Mouse (Mus musculus): ENCODE measurements at regions not wholly inside any gene's neighbourhood (a gene's known extent, or its start where the extent isn't known, plus 50 kb on each side); places are given as distances from the start of the nearest gene placed in this dataset.

DNA sequence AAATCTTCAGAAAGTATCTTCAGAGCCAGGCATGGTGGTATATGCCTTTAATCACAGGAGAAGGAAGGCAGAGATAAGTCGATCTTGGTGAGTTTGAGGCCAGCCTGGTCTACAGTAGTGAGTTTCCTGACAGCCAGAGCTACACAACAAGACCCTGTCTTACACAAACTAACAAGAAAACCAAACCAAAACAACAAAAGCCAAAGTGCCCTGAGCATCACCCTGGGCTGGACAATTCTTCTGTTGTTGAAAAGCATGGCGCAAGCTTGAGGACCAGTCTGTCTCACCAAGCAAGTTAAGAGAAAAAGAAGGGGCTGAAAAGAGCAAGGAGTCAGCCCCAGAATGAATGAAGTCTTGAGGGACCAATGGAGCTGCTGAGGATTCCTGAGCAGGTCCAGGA is 473.4 kb downstream of the Ttll7 start:
- no peaks in the 10 kb centered on the region for H3K9me3 ChIP-seq (ENCODE audit: control insufficient read depth, low read length)
- no peak overlapping the region for H3K27ac ChIP-seq (replicated peaks in 1 of 2; ENCODE audit: control insufficient read depth in 1 of 2, insufficient read depth in 1 of 2, low read depth in 2 of 2, low read length in 2 of 2)
- H3K4me1 ChIP-seq (ENCODE audit: control insufficient read depth in 2 of 2, insufficient read depth in 2 of 2, low read length in 2 of 2): no peaks in the 10 kb centered on the region
- WGBS: 86% methylated on average over 2 of the region's 2 CpGs
- H3K36me3 ChIP-seq (ENCODE audit: control insufficient read depth, insufficient read depth, low read length): no peaks in the 10 kb centered on the region
- H3K4me2 ChIP-seq (ENCODE audit: low read length): no peak overlapping the region
- no peak overlapping the region for H3K9ac ChIP-seq (ENCODE audit: low read length)
- H3K4me3 ChIP-seq (ENCODE audit: control insufficient read depth in 1 of 2, insufficient read depth in 1 of 2, low read depth in 1 of 2, low read length in 2 of 2): no peak overlapping the region
- no peaks in the 10 kb centered on the region for H3K27me3 ChIP-seq (ENCODE audit: control insufficient read depth, insufficient read depth, low read length)
- no peak for ATAC-seq (ENCODE audit: insufficient number of reproducible peaks, insufficient read depth, low FRiP score, low read depth)

DNA sequence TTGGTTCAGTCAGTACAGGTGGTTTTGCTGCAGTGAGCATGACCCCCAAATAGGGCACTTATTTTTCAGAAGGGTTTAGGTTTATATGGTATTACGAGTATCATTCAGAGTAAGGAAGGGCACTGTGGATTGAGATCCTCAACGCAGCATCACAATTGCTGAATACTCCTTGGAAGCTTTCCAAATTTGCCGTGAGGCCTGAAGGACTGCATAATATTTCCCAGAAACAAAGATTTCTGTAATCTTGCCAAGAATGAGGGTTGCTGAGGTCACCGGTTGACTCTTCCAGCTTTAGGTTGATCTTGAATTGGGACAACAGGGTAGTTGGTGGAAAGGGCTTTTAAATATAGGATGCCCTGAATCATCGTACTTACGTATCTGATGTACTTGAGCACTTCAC is 482.1 kb downstream of the Ttll7 start:
- Histone ChIP-seq H3K27me3 (ENCODE audit: control insufficient read depth, insufficient read depth, low read length) (no peaks in the 10 kb centered on the region), H3K9ac (ENCODE audit: low read length) (no peak overlapping the region), H3K4me1 (ENCODE audit: control insufficient read depth in 2 of 2, insufficient read depth in 2 of 2, low read length in 2 of 2) (no peaks in the 10 kb centered on the region), H3K27ac (replicated peaks in 1 of 2; ENCODE audit: control insufficient read depth in 1 of 2, insufficient read depth in 1 of 2, low read depth in 2 of 2, low read length in 2 of 2) (no peak overlapping the region), H3K36me3 (ENCODE audit: control insufficient read depth, insufficient read depth, low read length) (no peaks in the 10 kb centered on the region), H3K9me3 (ENCODE audit: control insufficient read depth, low read length) (no peaks in the 10 kb centered on the region), H3K4me3 (ENCODE audit: control insufficient read depth in 1 of 2, insufficient read depth in 1 of 2, low read depth in 1 of 2, low read length in 2 of 2) (no peak overlapping the region), H3K4me2 (ENCODE audit: low read length) (no peak overlapping the region)
- 62% methylated on average over 6 of the region's 6 CpGs for WGBS
- no peak for ATAC-seq (ENCODE audit: insufficient number of reproducible peaks, insufficient read depth, low FRiP score, low read depth)

DNA sequence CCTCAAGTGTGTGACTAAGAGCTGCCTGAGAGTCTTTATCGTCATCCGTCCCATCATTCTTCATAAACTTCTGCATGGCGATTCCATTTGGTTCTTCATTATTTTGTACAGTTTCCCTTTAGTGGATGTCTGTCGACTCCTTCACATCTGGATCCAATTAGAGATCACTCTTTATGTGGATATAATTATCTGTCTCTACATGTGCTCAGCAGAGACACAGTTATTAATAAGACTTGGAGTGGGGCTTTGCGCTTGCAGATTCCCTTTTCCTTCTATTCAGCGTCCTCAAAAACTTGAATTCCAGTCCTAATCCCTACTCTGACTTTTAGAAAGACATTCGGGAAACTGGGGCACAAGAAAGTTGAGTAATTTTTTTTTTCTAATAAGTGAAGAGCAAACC is 483.1 kb downstream of the Ttll7 start:
- Histone ChIP-seq H3K4me3 (ENCODE audit: control insufficient read depth in 1 of 2, insufficient read depth in 1 of 2, low read depth in 1 of 2, low read length in 2 of 2) (no peak overlapping the region), H3K9ac (ENCODE audit: low read length) (no peak overlapping the region), H3K36me3 (ENCODE audit: control insufficient read depth, insufficient read depth, low read length) (no peaks in the 10 kb centered on the region), H3K9me3 (ENCODE audit: control insufficient read depth, low read length) (no peaks in the 10 kb centered on the region), H3K4me1 (ENCODE audit: control insufficient read depth in 2 of 2, insufficient read depth in 2 of 2, low read length in 2 of 2) (no peaks in the 10 kb centered on the region), H3K4me2 (ENCODE audit: low read length) (no peak overlapping the region), H3K27ac (replicated peaks in 1 of 2; ENCODE audit: control insufficient read depth in 1 of 2, insufficient read depth in 1 of 2, low read depth in 2 of 2, low read length in 2 of 2) (no peak overlapping the region), H3K27me3 (ENCODE audit: control insufficient read depth, insufficient read depth, low read length) (no peaks in the 10 kb centered on the region)
- ATAC-seq (ENCODE audit: insufficient number of reproducible peaks, insufficient read depth, low FRiP score, low read depth): no peak
- 76% methylated on average over 7 of the region's 7 CpGs for WGBS

DNA sequence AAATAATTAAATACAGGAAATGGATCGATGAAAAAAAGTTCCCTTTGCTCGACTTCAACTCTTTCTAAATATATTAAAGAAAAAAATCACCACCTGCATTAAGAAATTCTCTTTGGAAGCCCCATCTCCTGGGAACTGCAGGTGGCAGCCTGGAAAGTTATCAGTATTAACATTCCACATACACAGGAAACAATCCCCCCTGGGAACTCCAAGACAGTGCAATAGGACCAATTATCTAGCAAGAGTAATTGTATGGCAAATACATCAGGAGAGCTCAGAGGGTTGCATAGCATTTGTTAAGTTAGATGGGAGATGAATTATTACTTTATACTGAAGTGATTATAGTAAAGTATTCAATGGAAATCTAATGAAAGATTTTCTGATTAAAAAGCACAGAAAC is 487.3 kb downstream of the Ttll7 start:
- no peak for ATAC-seq (ENCODE audit: insufficient number of reproducible peaks, insufficient read depth, low FRiP score, low read depth)
- Histone ChIP-seq H3K9me3 (ENCODE audit: control insufficient read depth, low read length) (no peaks in the 10 kb centered on the region), H3K4me2 (ENCODE audit: low read length) (no peak overlapping the region), H3K4me3 (ENCODE audit: control insufficient read depth in 1 of 2, insufficient read depth in 1 of 2, low read depth in 1 of 2, low read length in 2 of 2) (no peak overlapping the region), H3K27me3 (ENCODE audit: control insufficient read depth, insufficient read depth, low read length) (no peaks in the 10 kb centered on the region), H3K4me1 (ENCODE audit: control insufficient read depth in 2 of 2, insufficient read depth in 2 of 2, low read length in 2 of 2) (peaks cover 0 to 5% of the 10 kb centered on the region in 2 experiments; a peak in 1 of 4 replicates), H3K36me3 (ENCODE audit: control insufficient read depth, insufficient read depth, low read length) (no peaks in the 10 kb centered on the region), H3K27ac (replicated peaks in 1 of 2; ENCODE audit: control insufficient read depth in 1 of 2, insufficient read depth in 1 of 2, low read depth in 2 of 2, low read length in 2 of 2) (no peak overlapping the region), H3K9ac (ENCODE audit: low read length) (no peak overlapping the region)
- WGBS: 74% methylated on average over 2 of the region's 2 CpGs

DNA sequence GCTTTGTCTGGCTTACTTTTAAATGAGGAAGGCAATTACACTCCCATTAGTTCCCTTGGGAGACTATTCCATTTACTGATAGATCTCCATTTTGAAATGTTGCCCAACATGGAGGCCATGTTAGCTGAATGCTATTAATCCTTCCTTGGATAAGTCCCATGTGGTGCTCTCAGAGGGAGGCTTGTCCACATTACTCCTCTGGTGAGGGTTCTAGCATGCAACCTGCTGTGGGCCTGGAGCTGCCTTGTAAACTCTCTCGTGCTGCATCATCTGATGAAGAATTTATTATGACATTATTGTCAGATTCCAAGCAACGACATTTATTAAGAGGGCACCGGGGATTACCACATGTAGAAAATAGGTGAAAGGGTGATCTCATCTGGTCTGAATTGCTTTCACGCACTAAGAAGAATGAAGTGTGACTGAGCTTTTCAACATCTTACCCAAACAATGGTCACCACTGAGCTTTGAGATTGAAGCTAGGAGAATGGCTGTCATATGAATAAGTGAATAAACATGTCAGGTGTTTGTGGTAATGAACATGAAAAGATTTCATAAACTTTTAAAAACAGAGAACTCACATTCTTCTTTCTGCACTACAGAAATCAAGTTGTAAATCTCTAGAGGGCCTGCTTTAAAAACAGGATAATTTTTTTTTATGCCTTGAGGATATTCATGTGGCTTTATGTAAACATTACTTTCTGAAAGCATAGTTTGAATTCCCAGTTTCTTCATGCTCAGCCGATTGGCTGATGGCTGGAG is 495.3 kb downstream of the Ttll7 start:
- no peaks in the 10 kb centered on the region for H3K36me3 ChIP-seq (ENCODE audit: control insufficient read depth, insufficient read depth, low read length)
- no peak overlapping the region for H3K27ac ChIP-seq (replicated peaks in 1 of 2; ENCODE audit: control insufficient read depth in 1 of 2, insufficient read depth in 1 of 2, low read depth in 2 of 2, low read length in 2 of 2)
- no peak for ATAC-seq (ENCODE audit: insufficient number of reproducible peaks, insufficient read depth, low FRiP score, low read depth)
- no peak overlapping the region for H3K4me3 ChIP-seq (ENCODE audit: control insufficient read depth in 1 of 2, insufficient read depth in 1 of 2, low read depth in 1 of 2, low read length in 2 of 2)
- no peaks in the 10 kb centered on the region for H3K27me3 ChIP-seq (ENCODE audit: control insufficient read depth, insufficient read depth, low read length)
- H3K4me1 ChIP-seq (ENCODE audit: control insufficient read depth in 2 of 2, insufficient read depth in 2 of 2, low read length in 2 of 2): peaks cover 0 to 5% of the 10 kb centered on the region in 2 experiments; a peak in 1 of 4 replicates
- H3K4me2 ChIP-seq (ENCODE audit: low read length): no peak overlapping the region
- H3K9ac ChIP-seq (ENCODE audit: low read length): no peak overlapping the region
- H3K9me3 ChIP-seq (ENCODE audit: control insufficient read depth, low read length): 0 out of 2 replicates have a peak, but pooled peaks cover 2% of the 10 kb centered on the region
- 65% methylated on average over 5 of the region's 5 CpGs for WGBS

DNA sequence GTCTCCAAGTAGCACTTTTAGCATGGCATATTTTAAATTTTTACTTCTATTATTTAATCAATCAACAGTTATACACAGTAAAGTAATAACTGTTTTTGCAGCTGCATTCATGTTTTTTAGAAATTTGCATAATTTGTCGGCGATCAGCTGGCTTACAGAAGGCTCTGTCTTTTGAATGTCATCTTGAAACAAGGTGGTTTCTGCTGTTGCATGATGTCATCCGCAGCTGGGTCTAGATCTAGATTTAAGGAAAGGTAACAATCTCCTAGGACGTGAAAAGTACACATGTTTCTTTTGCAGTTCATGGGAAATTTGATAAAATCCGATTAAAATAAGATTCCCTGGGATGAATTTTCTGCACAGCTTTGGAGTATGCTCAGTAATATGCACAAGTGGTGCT is 534.9 kb downstream of the Ttll7 start:
- WGBS: 77% methylated on average over 5 of the region's 5 CpGs
- no peaks in the 10 kb centered on the region for H3K27me3 ChIP-seq (ENCODE audit: control insufficient read depth, insufficient read depth, low read length)

DNA sequence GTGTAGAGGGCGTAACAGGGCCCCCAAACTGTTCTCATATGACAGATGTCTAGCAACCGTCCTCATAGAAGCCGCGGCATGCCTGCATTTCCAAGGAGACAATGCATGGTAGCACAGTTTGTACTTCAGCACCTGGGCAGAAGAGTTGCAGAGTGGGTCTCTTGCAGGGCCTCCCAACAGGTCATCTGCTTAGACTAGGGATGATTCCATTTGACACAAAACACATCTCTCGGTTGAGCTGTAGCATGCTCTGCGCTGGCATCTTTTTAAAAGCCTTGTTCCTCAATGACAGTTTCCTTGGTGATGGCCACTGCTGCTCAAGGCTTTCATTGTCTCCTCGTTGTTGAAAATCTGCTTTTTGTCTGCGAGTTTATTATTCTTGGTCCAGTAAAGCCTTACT is 546.1 kb downstream of the Ttll7 start:
- H3K4me1 ChIP-seq (ENCODE audit: control insufficient read depth in 2 of 2, insufficient read depth in 2 of 2, low read length in 2 of 2): no peaks in the 10 kb centered on the region
- no peak overlapping the region for H3K4me3 ChIP-seq (ENCODE audit: control insufficient read depth in 1 of 2, insufficient read depth in 1 of 2, low read depth in 1 of 2, low read length in 2 of 2)
- H3K4me2 ChIP-seq (ENCODE audit: low read length): no peak overlapping the region
- H3K9me3 ChIP-seq (ENCODE audit: control insufficient read depth, low read length): no peaks in the 10 kb centered on the region
- H3K27ac ChIP-seq (replicated peaks in 1 of 2; ENCODE audit: control insufficient read depth in 1 of 2, insufficient read depth in 1 of 2, low read depth in 2 of 2, low read length in 2 of 2): no peak overlapping the region
- no peaks in the 10 kb centered on the region for H3K36me3 ChIP-seq (ENCODE audit: control insufficient read depth, insufficient read depth, low read length)
- no peak for ATAC-seq (ENCODE audit: insufficient number of reproducible peaks, insufficient read depth, low FRiP score, low read depth)
- no peak overlapping the region for H3K9ac ChIP-seq (ENCODE audit: low read length)
- H3K27me3 ChIP-seq (ENCODE audit: control insufficient read depth, insufficient read depth, low read length): no peaks in the 10 kb centered on the region
- 83% methylated on average over 8 of the region's 8 CpGs for WGBS

More for the DNA sequence above, 534.9 kb downstream of the Ttll7 start:
- no peaks in the 10 kb centered on the region for H3K36me3 ChIP-seq (ENCODE audit: control insufficient read depth, insufficient read depth, low read length)
- no peak overlapping the region for H3K4me2 ChIP-seq (ENCODE audit: low read length)
- no peak overlapping the region for H3K27ac ChIP-seq (replicated peaks in 1 of 2; ENCODE audit: control insufficient read depth in 1 of 2, insufficient read depth in 1 of 2, low read depth in 2 of 2, low read length in 2 of 2)
- H3K4me3 ChIP-seq (ENCODE audit: control insufficient read depth in 1 of 2, insufficient read depth in 1 of 2, low read depth in 1 of 2, low read length in 2 of 2): no peak overlapping the region
- no peak for ATAC-seq (ENCODE audit: insufficient number of reproducible peaks, insufficient read depth, low FRiP score, low read depth)
- H3K9ac ChIP-seq (ENCODE audit: low read length): no peak overlapping the region
- no peaks in the 10 kb centered on the region for H3K9me3 ChIP-seq (ENCODE audit: control insufficient read depth, low read length)
- H3K4me1 ChIP-seq (ENCODE audit: control insufficient read depth in 2 of 2, insufficient read depth in 2 of 2, low read length in 2 of 2): no peaks in the 10 kb centered on the region

DNA sequence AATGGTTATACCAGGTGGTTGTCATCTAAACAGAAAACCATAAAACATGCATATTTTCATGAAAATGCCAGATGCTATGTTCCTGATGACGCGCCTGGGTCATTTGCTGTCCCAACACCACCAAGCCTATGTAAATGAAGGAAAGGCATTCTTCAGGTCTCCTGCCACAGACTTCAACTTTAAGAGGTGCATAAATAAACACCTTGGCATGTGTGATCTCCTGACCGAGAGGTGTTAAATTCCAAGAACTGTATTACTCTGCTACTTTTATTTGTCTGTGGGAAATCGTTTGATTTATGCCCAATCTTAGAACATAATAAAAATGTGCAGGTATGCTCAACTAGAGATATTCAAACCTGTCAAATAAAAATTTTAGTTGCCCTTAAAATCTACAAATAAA is 560.1 kb downstream of the Ttll7 start:
- Histone ChIP-seq H3K9me3 (ENCODE audit: control insufficient read depth, low read length) (no peaks in the 10 kb centered on the region), H3K27me3 (ENCODE audit: control insufficient read depth, insufficient read depth, low read length) (no peaks in the 10 kb centered on the region), H3K4me3 (ENCODE audit: control insufficient read depth in 1 of 2, insufficient read depth in 1 of 2, low read depth in 1 of 2, low read length in 2 of 2) (no peak overlapping the region), H3K4me1 (ENCODE audit: control insufficient read depth in 2 of 2, insufficient read depth in 2 of 2, low read length in 2 of 2) (no peaks in the 10 kb centered on the region), H3K36me3 (ENCODE audit: control insufficient read depth, insufficient read depth, low read length) (no peaks in the 10 kb centered on the region), H3K4me2 (ENCODE audit: low read length) (no peak overlapping the region), H3K9ac (ENCODE audit: low read length) (no peak overlapping the region), H3K27ac (replicated peaks in 1 of 2; ENCODE audit: control insufficient read depth in 1 of 2, insufficient read depth in 1 of 2, low read depth in 2 of 2, low read length in 2 of 2) (no peak overlapping the region)
- WGBS: 76% methylated on average over 4 of the region's 4 CpGs
- ATAC-seq (ENCODE audit: insufficient number of reproducible peaks, insufficient read depth, low FRiP score, low read depth): no peak

Measured in heart, embryonic 14.5 days (tissue).